Mouse (Mus musculus): Measurements from ENCODE around the gene Vps53. TPM values are rescaled to one million over a fixed set of nuclear protein-coding genes. Genes with fewer than 3 reads are reported as not detected.

Vps53 gene
- polyA plus RNA-seq, 1 experiment from 2014 or later, result 67.7 TPM

DNA sequence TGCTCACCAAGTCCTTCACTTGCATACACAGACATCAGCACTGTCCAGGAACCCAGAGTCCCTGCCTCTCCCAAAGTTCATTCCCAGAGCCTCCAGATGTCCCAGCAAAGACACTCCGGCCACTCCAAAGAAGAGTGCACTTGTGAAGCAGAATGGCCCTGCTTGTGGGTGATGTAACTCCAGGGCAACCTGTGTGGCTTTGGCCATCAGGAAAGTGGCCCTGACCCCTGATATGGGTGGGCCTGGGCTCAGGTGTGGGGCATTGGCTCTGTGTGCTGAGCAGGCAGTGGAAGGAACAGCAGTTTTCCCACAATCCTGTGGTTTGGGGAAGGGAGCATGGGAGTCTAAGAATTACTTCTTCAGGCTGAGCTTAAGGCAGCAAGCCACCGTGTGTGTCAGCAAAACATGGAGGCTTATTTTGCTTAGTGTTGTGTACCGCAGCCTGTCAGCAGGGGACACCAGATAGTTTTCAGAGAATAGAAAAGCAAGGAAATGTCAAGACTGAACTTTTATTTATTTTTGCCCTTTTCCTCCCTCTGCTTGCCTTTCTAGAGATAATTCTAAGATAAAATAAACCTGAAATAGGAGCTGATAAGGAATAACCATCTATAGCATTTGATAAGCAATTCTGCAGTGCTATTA, 178.1 kb downstream of the Vps53 start:
- H3K4me2 ChIP-seq (ENCODE audit: low read length), result no peak overlapping the region
- H3K9me3 ChIP-seq (ENCODE audit: control insufficient read depth, low read length), result no peaks in the 10 kb centered on the region
- no peak overlapping the region for H3K9ac ChIP-seq (replicated peaks; ENCODE audit: low read depth, low read length)
- H3K27me3 ChIP-seq (replicated peaks; ENCODE audit: control insufficient read depth, insufficient read depth, low read length), result 0 out of 2 replicates have a peak, but pooled peaks cover 3% of the 10 kb centered on the region
- no peak for ATAC-seq
- WGBS, result 58% methylated on average over 3 of the region's 3 CpGs
- no peak overlapping the region for H3K27ac ChIP-seq (ENCODE audit: low read length)
- no peaks in the 10 kb centered on the region for H3K36me3 ChIP-seq (ENCODE audit: control insufficient read depth, insufficient read depth)
- H3K4me3 ChIP-seq (replicated peaks; ENCODE audit: low read length), result no peak overlapping the region
- H3K4me1 ChIP-seq (replicated peaks; ENCODE audit: control insufficient read depth, insufficient read depth, low read length), result no peaks in the 10 kb centered on the region

DNA sequence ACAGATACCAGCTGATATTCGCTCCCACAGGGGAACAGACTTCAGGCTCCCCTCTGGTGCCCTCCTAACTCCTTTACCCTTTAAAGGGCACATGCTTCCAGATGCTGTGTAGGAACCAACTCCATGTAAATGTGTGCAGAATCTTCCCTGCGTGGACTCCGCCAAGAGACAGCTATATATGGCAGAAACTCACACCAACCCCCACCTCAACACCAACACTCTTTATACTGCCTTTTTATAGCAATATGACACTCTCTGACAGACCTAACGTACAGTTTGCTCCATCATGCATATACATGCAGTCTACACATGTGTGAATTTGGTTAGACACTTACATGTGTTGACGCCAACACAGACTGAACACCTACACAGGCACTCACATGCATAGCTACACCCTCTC, 178.7 kb downstream of the Vps53 start:
- ATAC-seq, result no peak
- H3K4me1 ChIP-seq (replicated peaks; ENCODE audit: control insufficient read depth, insufficient read depth, low read length), result no peaks in the 10 kb centered on the region
- 0 out of 2 replicates have a peak, but pooled peaks cover 3% of the 10 kb centered on the region for H3K27me3 ChIP-seq (replicated peaks; ENCODE audit: control insufficient read depth, insufficient read depth, low read length)
- H3K9ac ChIP-seq (replicated peaks; ENCODE audit: low read depth, low read length), result no peak overlapping the region
- H3K36me3 ChIP-seq (ENCODE audit: control insufficient read depth, insufficient read depth), result no peaks in the 10 kb centered on the region
- H3K9me3 ChIP-seq (ENCODE audit: control insufficient read depth, low read length), result no peaks in the 10 kb centered on the region
- 78% methylated on average over 5 of the region's 5 CpGs for WGBS
- H3K4me3 ChIP-seq (replicated peaks; ENCODE audit: low read length), result no peak overlapping the region
- H3K4me2 ChIP-seq (ENCODE audit: low read length), result no peak overlapping the region
- no peak overlapping the region for H3K27ac ChIP-seq (ENCODE audit: low read length)

DNA sequence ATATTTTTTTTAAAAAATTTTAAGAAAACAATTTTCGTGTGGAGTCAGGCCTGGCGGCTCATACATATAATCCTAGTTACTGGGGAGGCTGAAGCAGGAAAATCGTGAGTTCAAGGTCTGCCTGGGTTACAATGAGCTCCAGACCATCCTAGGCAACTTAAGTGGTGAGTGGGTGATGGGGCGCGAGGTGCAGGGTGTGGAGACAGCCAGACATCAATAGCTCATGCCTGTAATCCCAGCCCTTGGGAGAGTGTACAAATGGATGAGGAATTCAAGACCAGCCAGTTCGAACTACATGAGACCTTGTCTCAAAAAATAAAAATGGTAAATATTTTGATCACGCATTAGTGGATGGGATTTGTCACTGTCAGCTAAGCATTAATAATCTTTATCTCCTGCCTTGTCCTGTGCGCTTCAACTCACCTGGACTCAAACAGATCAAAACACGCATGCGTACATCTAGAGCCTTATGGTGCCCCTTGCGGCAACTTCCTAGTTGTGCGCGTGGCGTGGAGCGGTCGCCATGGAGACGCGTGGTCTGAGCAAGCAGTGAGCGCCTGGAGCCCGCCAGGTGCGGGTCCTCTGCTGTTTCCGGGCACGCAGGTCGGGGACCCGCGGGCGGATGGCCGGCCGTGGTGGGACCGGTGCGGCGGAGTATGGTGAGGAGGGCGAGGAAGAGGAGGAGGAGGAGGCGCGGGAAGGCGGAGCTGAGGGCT, 179.8 kb downstream of the Vps53 start, which contains the start of gene 1700016K19Rik:
Gene 1700016K19Rik, plus strand, starts transcription at position 473 of the 716 bp plus-strand sequence.
- 10% methylated on average over 36 of the region's 36 CpGs for WGBS
- H3K4me3 ChIP-seq (replicated peaks; ENCODE audit: low read length), result peak within 1 kb of the TSS; percentile 54

More for the DNA sequence above, 179.8 kb downstream of the Vps53 start, which contains the start of gene 1700016K19Rik:
- no peak within 1 kb of the TSS for H3K27ac ChIP-seq (ENCODE audit: low read length)
- no peaks in the 10 kb centered on the region for H3K4me1 ChIP-seq (replicated peaks; ENCODE audit: control insufficient read depth, insufficient read depth, low read length)
- peak; percentile 84 for ATAC-seq
- 0 out of 2 replicates have a peak, but pooled peaks cover 3% of the 10 kb centered on the region for H3K27me3 ChIP-seq (replicated peaks; ENCODE audit: control insufficient read depth, insufficient read depth, low read length)
- H3K36me3 ChIP-seq (ENCODE audit: control insufficient read depth, insufficient read depth), result no peaks in the 10 kb centered on the region
- no peaks in the 10 kb centered on the region for H3K9me3 ChIP-seq (ENCODE audit: control insufficient read depth, low read length)
- peak within 1 kb of the TSS; percentile 82 for H3K4me2 ChIP-seq (ENCODE audit: low read length)
- H3K9ac ChIP-seq (replicated peaks; ENCODE audit: low read depth, low read length), result peak within 1 kb of the TSS; percentile 47

Other genes starting within 250 kb of the Vps53 start
- 1.1 and 2.0 TPM in 2 replicates for gene Rph3al, start 241.2 kb downstream of the Vps53 start, polyA plus RNA-seq (2015; fragmentation: Nextera tagmentation; extraction: Ambion mirVana)
- gene 1700016K19Rik, start 179.7 kb downstream of the Vps53 start, polyA plus RNA-seq (2015; fragmentation: Nextera tagmentation; extraction: Ambion mirVana), result 2.7 and 4.1 TPM in 2 replicates
- 7.4 and 7.5 TPM in 2 replicates for gene Rflnb, start 151.9 kb downstream of the Vps53 start, polyA plus RNA-seq (2015; fragmentation: Nextera tagmentation; extraction: Ambion mirVana)
- 22.3 and 25.6 TPM in 2 replicates for gene Fam57a, start within 50 bp of the Vps53 start, polyA plus RNA-seq (2015; fragmentation: Nextera tagmentation; extraction: Ambion mirVana)
- gene Dbil5, start 38.0 kb upstream of the Vps53 start, polyA plus RNA-seq (2015; fragmentation: Nextera tagmentation; extraction: Ambion mirVana), result 0.77 TPM in 1 of 2 replicates, not detected in the other
- gene Gemin4, start 38.0 kb upstream of the Vps53 start, polyA plus RNA-seq (2015; fragmentation: Nextera tagmentation; extraction: Ambion mirVana), result 17.7 and 20.5 TPM in 2 replicates
- 21.8 and 24.6 TPM in 2 replicates for gene Mrm3, start 64.1 kb upstream of the Vps53 start, polyA plus RNA-seq (2015; fragmentation: Nextera tagmentation; extraction: Ambion mirVana)
- gene Glod4, start 64.1 kb upstream of the Vps53 start, polyA plus RNA-seq (2015; fragmentation: Nextera tagmentation; extraction: Ambion mirVana), result 127 and 129 TPM in 2 replicates
- gene Nxn, start 219.5 kb upstream of the Vps53 start, polyA plus RNA-seq (2015; fragmentation: Nextera tagmentation; extraction: Ambion mirVana), result 14.5 and 15.6 TPM in 2 replicates
- 94.0 and 101 TPM in 2 replicates for gene Timm22, start 227.3 kb upstream of the Vps53 start, polyA plus RNA-seq (2015; fragmentation: Nextera tagmentation; extraction: Ambion mirVana)

All from forebrain, embryonic 16.5 days (tissue).